Mouse (Mus musculus) testis, postnatal 10 days (tissue): ENCODE measurements around the gene Chid1.
A peak's percentile ranks its signal among the peaks of the same experiment; 100 is the strongest.

Experiments used
- DNase-seq: peaks from one replicate; pipeline ENCODE4 v3.0.0; 2021; ENCODE audit warnings: low spot score

Chid1 gene

DNA sequence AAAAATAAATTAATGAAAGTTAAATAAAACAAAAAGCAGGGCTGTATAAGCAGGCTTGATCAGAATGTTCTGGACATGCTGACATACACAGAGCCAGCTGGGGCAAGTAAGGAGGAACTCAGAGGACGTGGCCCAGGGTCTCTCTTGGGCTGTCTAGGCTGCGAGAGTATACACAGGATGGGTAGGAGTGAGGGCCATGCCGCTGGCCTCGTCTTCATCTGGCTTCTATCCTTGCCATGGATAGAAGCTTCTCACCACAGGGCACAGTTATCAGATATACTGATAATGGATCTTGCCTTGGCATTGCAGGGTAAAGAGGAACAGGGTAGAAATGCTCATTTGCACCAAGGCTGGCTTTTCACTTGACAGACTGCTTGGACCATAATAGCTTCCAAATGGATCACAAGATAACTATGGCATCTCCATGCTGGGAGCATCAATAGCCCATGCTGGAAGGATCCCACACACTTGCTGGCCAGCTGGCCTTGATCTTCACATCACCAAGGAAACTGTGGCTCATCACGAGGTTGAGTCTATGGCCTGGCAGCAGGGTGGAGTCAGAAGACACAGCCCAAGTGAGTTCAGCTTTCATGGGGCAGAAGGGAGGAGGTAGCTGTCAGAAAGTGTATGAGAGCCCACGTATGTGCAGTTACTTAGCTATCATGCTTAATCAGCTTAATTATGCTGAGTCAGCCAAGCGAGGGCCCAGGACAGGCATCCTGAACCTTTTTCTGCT is 37.7 kb downstream of the Chid1 start:
- DNase-seq, result no peak

DNA sequence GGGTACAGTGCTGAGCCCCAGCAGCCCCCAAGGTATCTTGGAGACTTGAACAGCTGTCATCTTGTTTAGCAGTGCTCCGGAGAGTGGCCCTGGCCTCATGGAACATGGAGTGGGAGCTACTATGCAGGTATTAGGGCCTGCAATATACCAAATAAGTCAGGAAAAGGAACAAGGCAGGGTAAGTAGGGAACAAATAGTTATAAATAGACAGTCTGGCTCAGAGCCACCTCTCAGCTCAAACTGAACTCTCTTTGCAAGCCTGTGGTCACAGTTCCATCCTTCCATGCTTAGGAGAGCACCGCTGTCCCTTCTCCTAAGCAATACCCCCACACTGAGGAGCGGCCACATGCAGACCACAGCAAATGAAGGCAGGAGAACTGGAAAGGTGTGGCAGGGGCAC is 42.1 kb downstream of the Chid1 start:
- no peak for DNase-seq

DNA sequence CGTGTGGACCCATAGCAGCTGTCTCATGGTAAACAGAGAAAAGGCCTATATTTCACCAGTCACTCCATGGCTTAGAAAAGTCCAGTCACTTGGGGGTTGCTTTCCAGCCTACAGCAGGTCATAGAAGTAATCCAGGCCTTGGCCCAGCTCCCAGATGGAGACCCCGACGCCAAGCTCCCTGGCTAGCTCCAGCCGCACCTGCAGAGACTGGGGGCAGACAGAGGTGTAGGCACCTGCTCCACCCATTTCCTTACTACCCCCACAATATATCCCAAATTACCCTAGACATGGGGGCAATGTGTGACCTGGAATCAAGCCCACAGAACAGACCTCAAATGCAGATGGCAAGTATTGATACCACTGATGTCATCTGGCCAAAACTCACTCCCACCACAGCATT is 43.7 kb downstream of the Chid1 start:
- DNase-seq, result no peak

DNA sequence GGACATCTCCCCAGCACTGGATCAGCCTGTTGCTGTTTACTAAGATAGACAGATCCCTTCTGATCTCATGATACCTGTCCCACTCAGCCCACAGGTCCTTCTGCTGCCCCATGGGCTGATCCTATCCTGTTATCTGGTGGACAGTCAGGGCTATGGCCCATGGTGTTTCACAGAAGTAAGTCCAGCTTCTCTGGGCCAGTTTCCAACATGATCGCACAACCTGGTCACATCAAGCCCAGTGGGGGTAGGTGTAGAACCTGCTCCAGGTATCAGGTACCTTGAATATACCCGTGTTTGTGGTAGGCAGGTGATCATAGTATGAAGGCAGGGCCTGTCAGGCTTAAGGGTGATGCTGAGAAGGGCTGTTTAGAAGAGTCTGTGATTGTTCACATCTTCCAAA is 44.3 kb downstream of the Chid1 start:
- DNase-seq, result no peak

DNA sequence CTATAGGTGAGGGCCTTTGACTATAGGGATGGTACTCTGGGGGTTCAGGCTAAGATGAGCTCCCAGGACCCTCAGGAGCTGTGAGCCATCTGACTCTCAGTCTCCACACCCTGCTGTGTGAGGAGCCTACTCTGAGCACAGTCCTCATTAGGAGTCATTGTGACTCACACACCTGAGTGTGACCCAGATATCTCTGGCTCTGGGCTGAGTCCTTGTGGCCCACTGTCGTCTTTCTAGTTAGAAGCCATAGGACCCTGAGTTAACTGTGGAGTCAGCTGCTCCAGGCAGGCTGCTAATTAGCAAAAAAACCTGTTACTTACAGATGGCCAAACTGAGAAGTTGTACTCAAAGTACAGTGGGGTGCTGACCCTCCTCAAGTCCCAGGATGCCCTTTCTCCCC is 45.9 kb downstream of the Chid1 start:
- no peak for DNase-seq

DNA sequence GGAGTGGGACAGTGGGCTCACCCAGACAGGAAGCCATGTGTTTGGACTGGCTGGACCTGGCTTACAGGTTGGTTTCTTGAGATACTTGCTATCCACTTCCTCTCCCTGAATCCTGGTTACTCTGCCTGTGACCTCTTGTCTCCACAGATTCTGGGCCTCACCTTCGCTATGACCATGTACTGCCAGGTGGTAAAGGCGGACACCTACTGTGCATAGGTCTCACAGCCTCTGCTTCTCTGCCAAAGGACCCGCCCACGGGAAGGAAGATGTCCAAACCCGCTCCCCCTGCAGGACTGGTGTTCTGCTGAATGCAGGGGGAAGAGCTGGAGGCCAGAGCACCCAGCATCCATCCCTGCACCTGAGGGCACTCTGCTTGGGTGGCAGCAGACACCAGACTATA is 46.9 kb downstream of the Chid1 start:
- DNase-seq, result no peak

DNA sequence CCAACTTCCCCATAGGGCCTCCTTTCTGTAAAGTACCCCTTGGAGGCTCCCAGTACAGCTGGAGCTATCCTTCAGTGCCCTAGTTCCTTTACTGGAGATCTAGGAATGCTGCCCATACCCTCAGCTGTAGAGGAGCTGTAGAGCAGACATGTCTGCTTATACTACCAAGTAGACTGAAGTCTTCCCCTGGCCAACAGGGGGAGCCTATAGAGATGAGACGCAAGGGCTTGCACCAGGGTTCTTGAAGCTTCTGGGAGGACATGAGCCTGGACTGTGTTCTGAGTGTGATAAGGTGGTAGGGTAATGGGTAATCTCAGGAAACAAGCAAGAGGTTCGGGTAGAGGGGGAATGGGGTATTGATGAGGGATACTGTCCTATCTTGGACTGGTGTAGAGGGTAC is 48.5 kb downstream of the Chid1 start:
- no peak for DNase-seq

DNA sequence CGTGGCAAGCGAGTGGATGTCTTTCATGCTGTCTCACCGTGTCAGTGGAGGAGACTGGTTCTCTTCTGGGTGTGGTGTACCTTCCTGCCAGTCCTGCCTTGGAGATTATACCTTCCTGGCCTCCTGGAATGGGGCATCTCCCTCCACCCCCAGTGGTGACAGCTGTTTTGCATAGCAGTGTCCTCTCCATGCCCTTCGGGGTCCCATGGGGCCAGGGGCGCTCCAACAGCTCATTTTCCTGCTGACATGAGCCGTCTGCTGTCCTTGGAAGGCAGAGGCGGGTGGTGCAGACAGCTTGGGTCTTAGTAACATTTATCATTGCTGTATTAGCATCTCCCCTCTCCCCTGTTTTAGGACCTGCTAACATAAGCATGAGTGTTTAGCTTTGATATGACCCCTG is 52.5 kb downstream of the Chid1 start:
- no peak for DNase-seq

DNA sequence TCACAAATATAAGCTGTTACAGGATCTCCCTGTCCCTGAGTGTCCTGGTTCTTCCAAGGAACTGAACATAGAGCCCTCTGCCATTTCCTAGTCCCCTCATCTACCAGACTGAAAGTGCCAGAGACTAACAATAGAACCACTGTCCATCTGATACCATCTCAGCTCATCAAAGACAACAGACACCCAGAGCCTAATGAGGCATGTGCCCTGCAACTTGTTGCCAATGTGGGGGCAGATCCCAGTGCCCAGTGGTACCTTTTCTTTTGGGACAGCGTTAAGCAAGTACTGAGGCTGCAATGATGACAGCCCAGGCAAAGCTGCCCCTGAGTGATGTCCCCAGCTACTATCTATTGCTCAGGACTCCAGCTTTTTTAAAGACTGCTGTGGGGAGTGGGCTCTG is 53.4 kb downstream of the Chid1 start:
- no peak for DNase-seq

DNA sequence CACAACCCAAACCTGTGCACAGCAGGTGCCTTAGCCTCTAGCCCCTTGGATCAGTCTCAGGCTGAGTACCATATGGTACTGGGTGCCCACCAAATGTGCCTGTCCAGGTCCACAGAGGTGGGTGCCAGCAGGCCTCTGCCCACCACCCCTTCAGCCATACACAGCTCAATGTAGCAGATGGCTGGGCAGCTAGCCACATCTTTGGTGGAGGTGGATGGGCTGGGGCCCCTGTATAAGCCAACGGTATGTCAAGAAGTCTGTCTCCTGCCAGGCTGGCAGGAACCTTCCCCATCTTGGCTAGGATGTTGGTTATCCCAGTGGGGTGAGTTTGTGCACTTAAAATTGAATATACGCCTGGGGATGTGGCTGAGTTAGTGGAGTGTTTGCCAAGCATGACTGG is 54.1 kb downstream of the Chid1 start:
- no peak for DNase-seq

DNA sequence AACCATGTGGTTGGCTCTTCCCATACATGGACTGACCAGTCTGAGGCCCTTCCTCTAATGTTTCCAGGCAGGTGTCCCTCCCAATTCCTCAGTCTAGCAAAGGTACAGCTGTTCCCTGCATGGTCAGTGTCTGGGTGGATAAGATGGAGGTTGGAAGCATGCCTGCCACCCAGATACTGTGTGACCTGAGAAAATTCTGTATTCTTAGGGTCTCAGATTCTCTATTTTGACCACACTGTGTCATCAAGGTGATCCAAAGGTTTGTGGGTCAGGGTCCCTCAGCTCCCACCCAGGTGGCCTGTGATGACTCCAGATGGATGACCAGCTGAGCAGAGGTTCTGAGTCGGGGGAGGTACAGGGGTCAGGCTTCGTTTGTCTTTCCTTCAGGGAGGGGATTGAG is 54.5 kb downstream of the Chid1 start:
- DNase-seq, result no peak

DNA sequence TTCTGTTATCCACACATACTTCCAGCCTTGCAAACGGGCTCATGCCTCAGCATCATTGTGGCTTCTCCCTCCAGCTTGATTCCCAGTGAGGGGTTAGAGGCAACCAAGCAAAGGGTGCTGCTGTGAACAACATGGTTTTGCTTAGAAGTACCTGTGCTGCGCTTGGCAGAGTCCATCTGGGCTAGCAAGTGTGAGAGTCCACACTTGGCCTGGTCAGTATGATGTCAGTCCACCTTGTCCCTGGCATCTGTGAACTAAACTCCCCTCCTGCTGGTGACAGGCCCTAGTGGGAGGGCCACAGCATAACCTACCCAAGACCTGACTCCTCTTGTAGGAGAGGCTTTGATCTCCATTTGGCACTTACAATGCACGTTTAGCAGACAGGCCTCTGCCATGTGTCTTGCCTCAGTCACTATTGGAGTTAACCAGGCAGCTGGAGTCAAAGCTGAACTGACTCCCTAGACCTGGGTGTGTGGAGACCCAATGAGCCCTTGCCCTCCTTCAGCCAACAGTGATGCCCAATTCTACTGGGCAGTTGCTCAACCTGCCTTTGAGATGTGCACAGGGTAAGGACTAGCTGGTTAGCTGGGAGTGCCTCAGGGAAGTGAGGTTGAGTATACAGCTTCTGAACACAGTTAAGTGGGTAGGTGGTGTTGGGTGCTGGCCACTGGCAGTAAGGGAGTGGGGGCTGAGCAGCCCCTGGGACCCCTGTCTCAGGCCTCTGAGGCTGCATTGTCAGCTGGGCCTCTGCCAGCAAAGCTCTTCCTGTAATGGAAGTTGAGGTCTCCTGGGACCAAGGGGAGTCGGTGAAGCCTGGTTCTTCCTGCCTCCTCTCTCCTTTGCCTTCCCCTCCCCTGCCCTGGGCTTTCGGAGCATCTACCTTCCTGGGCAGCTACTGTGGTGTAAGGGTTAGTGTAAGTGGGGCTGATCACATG is 55.2 kb downstream of the Chid1 start:
- DNase-seq, result no peak

DNA sequence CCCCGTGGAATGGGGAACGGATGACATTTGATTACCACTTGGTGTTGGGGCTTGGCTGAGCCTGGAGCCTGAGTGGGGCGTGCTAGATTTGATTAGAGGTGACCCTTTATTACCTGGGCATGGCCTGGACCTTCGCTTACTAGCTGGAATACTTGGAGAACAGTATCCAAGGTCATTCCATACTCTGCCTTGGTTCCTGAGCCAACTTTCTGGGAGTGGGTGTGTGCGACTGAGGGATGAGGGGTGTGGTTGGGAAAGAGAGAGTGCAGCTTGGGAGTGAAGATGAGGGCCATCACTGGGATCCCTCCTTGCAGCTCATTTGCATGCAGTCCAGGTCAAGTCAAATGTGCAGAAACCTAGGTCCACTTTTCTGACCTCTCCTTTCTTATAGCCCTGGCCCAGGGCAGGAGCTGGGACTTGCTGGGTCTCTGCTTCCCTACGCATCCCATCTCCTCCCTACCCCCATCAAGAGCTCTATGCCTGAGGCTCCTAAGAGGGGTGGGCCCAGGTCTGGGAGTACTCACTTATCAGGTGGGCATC is 56.5 kb downstream of the Chid1 start:
- DNase-seq, result no peak

DNA sequence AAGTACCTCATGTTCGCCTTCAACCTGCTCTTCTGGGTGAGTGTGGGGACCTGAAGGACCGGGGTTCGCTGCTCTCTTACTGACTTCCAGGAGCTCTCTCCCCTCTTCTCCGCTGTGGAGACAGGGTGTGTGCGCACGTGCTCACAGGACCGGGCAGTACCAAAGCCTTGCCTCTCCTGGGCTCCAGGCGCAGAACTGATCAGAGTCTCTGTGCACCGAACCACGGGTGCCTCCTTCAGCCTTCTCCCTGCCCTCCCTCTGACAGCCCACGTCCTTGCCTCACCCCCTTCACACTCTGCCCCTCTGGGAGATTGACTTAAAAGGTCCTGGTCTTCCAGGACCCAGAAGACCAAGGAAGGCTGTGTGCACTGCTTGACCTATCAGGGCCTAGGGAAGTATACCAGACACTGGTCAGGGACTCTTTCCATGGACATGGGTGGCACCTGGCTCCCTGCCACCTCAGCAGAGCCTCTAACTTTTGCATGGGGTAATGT is 57.1 kb downstream of the Chid1 start:
- no peak for DNase-seq

DNA sequence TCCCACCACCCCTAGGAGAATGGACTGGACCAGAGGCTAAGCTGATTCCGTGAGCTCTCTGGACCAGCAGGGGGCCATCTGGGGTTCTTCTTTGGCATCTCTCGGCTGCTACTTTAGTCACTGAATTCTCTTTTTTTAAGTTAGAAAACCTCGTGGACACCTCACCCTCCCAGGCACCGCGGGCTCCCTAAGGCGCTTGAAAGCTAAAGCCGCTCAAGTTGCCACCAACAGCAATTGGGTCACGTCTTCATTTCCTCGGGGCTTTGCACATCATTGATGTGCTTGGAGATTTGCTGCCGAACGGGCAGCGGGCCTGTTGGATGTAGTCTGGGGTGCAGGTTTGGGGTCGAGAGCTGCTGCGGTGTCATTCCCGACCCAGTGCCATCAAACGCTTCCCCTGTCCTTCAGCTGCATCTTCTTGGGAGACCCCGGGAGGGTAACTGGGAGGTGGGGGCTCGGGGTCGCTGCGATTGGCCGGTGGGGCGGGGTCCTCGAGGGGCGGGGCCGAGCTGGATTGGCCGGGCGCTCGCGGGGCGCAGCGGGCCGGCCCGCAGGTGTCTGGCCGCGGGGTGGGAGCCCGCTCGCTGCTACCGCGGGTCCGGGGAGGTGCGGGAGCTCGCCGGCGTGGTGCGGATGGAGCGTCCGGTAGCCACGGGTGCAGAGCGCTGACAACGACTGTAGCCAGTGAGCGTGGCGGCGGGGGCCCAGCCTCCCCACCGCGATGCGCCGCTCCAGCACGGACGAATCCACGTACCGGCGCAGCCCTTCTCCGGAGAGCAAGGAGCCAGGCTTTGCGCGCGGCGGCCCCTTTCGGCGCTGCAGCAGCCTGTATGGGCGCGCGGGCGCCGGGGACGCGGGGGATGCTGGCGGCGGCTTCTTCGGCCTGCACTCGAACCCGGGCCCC is 57.9 kb downstream of the Chid1 start:
- peak; percentile 74 for DNase-seq

DNA sequence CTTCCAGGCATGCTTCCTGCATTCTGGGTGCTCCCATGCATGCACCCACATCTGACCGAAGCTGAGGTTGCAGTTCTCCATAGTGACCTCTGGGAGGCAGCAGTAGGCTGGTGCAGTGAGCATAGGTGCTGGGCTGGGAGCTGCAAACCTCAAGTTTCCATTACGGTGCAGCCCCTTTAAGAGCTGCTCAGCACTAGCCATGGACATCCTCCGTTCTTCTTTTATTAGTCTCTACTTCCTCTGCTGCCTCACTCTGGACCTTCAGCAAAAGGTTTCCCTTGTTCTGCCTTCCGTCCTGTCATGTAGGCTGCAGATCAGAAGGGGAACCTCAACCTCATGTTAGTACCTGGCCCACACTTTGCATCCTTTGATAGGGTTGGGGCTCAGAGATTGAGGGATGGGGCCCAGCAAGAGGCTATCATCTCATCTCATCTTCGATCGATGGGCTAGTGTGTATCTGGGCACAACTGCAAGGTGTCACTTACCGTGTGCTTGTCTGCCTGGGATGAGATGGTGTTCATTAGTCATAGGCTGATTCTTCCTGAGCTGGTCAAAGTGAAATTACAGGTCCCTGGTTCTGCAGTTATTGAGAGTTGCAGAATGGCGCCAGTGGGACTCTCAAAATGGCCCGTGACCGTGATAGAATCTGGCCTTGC is 58.7 kb downstream of the Chid1 start:
- DNase-seq, result peak; percentile 67

DNA sequence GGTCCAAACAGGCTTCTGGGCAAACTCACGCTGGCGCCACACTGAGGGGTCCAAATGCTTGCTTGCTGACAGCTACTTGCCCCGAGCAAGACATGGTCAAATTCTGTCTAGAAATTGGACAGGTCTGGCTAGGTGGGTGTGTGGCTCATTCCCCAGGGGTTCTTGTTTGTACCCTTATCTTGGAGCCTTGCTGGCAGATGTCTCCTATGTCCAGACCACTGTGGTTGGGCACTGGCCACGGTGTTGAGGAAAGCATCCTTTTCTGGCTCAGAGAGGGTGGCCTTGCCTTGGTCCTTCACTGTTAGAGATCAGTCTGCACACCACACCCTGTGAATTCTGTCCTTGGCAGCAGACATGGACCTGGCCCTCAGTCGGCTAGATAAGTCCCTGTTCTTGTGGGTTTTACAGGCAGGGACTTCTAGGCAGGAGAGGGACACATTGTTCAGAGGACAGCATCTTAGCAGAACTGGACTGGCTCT is 61.3 kb downstream of the Chid1 start:
- no peak for DNase-seq

DNA sequence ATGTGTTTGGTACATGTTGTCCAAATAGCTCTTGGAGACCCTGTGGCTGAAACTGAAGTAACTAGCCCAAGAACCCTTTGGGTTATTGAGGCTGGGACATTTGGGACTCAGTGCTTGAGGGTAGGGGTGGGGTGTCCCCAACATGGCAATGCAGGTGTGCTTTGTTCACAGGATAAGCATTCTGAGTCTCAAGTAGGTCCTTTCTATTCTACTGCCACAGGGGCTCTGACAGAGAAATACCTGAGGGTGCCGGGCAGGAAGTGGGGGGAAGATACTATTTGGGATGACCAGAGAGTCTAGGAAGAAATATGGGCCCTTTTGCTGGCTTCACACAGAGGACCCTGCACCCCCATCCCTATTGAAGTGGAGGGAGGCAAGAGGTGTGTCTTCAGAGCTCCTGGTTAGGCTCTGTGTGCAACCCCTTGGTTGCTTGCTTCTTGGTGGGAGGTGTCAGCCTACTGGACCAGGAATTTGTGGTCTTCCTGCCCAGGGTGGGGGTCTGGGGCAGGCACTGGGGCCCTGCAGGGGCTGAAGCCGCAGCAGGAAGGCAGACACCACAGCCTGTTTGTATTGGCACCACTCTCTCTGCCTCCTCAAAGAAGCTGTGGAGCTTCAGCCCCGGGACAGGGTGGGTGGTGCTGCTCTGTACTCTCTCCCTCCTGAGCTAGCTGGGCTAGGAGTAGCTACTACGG is 61.9 kb downstream of the Chid1 start:
- DNase-seq, result no peak

DNA sequence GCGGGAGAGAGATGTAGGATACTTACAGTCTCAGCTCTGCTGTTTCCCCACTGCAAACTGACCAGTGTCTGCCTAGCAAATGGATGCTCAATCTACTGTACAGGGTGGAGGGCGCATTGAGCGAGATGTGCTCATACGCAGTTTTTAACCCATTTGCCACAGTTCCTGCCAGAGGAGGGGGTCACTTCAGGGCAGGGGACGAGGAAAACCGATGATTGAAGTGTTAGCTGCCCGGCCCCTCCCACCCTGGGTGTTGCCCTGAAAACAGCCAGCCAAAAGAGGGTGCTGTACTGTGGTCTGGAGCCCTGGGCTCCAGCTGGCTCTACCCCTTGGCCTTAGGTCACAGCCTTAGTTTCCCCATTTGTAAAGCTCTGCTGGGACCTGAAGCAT is 62.7 kb downstream of the Chid1 start:
- DNase-seq, result no peak

DNA sequence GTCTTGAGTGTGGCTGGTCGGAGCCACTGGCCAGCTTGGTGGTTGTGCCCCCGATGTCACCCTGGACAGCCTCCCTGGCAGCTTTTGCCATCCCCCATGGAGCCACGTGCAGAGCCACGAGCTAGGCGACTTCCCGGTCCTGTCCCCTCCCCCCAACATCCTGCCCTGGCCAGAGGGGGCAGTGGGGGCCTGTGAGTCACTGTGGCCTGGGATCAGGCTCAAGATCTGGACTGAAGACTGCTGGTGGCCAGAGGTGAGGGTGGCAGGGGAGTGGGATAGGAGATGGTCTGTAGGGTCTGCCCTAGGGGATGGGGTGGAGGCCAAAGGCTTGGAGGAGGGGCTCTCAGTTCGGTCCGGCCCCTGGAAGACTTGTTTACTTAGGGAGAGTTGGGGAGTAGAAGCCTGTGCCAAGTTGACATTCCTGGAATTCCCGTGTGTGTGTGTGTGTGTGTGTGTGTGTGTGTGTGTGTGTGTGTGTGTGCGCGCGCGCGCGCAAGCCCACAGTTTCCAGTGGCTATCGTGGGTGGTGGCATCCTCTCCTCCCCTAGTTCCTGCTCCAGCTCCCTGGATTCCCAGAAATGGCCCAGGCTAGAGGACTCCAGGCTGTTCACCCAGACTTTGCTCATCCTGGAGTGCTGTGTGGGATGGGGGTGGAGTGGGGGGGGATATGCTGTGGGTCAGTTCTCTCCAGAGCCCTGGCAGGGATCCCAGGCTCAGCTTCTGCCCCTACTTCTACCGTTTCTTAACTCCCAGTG is 63.3 kb downstream of the Chid1 start:
- DNase-seq, result peak; percentile 89
